Mouse (Mus musculus): Measurements from ENCODE around the gene Map2k6. TPM values are rescaled to one million over a fixed set of nuclear protein-coding genes. Genes with fewer than 3 reads are reported as not detected.

Map2k6 gene
- polyA plus RNA-seq, 1 experiment from 2014 or later: 46.9 TPM

DNA sequence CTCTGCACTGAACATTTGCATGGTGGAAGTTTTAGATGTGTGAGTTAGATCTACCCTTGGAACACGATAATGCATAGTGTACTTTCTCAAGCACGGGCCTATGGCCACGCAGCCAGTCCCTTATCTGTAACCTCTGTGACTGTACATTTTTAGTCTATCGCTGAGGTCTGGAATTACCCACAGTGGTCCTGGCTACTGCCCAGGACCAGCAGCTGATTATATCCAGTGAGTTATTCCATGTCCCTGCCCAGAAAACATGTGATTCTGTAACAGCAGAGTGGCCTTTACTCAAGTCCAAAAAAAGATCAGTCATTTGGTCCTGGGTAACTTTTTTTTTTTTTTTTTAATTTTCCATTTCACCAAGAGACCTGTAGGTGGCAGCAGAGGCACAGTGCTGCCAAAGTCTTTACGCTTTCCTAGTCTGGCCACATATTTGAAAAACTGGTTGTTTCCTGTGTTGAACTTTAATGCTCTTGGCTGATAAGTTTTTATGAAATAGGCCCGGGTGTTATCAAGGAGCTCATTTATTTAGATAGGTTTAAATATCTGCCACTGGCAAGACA, 99.8 kb downstream of the Map2k6 start:
- no peaks in the 10 kb centered on the region for H3K4me1 ChIP-seq (ENCODE audit: control insufficient read depth, insufficient read depth, low read length)
- no peaks in the 10 kb centered on the region for H3K9me3 ChIP-seq (replicated peaks; ENCODE audit: control insufficient read depth, low read length)
- 72% methylated on average over 6 of the region's 6 CpGs for WGBS
- H3K27me3 ChIP-seq (replicated peaks; ENCODE audit: control insufficient read depth, insufficient read depth, low read length): no peaks in the 10 kb centered on the region
- no peak overlapping the region for H3K9ac ChIP-seq (ENCODE audit: low read length)
- peak; percentile 47; the same call in 1 of the 2 replicates for ATAC-seq
- peaks cover 64% of the 10 kb centered on the region for H3K36me3 ChIP-seq (ENCODE audit: control insufficient read depth, insufficient read depth, low read length)
- no peak overlapping the region for H3K4me3 ChIP-seq (ENCODE audit: low read depth, low read length)
- no peak overlapping the region for H3K4me2 ChIP-seq (ENCODE audit: low read length)
- peak; percentile 67 for DNase-seq (ENCODE audit: low spot score)
- H3K27ac ChIP-seq (ENCODE audit: low read depth, low read length): no peak overlapping the region

DNA sequence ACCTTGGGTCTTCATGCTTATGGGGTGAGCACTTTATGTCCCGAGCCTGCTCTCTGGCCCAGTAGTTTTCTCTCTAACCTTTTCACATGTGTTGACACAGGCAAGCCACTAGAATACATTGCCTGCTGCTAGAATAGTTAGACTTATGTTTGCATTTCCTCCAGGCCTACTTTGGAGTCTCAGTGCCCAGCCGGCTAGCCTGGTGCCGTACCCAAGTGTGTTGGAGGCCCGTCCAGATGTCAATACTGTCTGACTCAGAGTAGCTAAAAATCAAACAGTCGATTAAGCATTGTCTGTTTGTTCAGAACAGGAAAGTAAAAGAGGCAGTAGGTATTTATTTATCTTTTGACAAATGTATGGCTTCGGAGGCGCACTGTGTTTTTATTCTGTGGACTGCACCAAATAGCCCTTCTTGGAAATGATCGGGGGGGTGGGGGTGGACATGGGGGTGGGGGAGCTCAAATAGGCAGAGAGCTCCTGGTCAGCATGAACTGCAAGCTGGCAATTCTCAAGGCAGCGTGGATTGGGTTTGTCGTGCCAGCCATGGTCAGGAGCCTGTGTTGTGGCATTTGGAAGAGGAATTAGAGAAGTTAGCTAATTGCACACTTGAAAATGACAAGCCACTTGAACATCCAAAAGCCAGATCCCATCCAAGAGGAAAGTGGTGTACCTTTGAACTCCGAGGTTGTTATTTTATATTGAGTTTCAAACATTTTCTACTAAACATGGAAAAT, 104.2 kb downstream of the Map2k6 start:
- Histone ChIP-seq H3K36me3 (ENCODE audit: control insufficient read depth, insufficient read depth, low read length) (peaks cover 67% of the 10 kb centered on the region), H3K9ac (ENCODE audit: low read length) (no peak overlapping the region), H3K4me3 (ENCODE audit: low read depth, low read length) (no peak overlapping the region), H3K4me2 (ENCODE audit: low read length) (no peak overlapping the region), H3K27ac (ENCODE audit: low read depth, low read length) (no peak overlapping the region), H3K27me3 (replicated peaks; ENCODE audit: control insufficient read depth, insufficient read depth, low read length) (no peaks in the 10 kb centered on the region), H3K9me3 (replicated peaks; ENCODE audit: control insufficient read depth, low read length) (no peaks in the 10 kb centered on the region), H3K4me1 (ENCODE audit: control insufficient read depth, insufficient read depth, low read length) (no peaks in the 10 kb centered on the region)
- ATAC-seq: no peak
- DNase-seq (ENCODE audit: low spot score): no peak
- WGBS: 93% methylated on average over 11 of the region's 11 CpGs

DNA sequence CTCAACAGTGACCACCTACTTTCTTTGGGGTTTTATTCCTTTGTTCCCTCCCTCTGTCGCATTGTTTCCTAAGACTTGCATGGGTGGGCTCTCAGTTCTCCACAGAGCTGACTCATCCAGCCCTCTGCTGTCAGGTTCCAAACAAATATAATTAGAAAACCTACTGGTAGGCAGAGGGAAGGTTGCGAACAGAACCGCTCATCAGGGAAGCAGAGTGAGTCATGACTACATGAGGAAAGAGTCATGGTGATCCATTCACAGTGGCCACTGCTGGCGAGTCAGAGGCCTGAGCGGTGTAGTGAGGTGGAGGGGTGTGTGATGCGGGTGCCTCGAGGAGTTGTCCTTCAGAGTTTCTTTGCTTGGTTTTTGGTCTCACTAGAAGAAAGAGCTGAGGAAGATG, 112.5 kb downstream of the Map2k6 start:
- Histone ChIP-seq H3K9me3 (replicated peaks; ENCODE audit: control insufficient read depth, low read length) (no peaks in the 10 kb centered on the region), H3K9ac (ENCODE audit: low read length) (no peak overlapping the region), H3K27me3 (replicated peaks; ENCODE audit: control insufficient read depth, insufficient read depth, low read length) (no peaks in the 10 kb centered on the region), H3K27ac (ENCODE audit: low read depth, low read length) (no peak overlapping the region), H3K4me2 (ENCODE audit: low read length) (no peak overlapping the region), H3K4me3 (ENCODE audit: low read depth, low read length) (no peak overlapping the region), H3K4me1 (ENCODE audit: control insufficient read depth, insufficient read depth, low read length) (no peaks in the 10 kb centered on the region), H3K36me3 (ENCODE audit: control insufficient read depth, insufficient read depth, low read length) (peaks cover 60% of the 10 kb centered on the region)
- no peak for ATAC-seq
- no peak for DNase-seq (ENCODE audit: low spot score)
- 91% methylated on average over 7 of the region's 7 CpGs for WGBS

DNA sequence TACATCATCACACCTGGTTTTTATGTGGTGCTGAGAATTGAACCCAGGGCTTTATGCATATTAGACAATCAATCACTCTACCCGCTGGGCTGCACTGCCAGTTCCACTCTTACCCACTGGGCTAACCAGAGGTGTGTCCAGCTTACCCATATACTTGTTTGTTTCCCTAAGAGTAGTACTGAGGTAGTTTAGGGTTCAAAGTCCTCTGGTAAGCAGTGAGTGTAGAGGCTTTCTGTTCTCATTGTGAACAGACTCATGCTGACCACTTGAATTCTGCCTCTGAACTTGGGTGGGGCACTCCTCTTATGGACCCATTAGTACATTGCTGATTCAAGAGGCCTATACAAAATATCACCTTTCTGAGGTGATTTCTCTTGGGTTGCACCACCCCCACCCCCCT, 119.7 kb downstream of the Map2k6 start:
- Histone ChIP-seq H3K9ac (ENCODE audit: low read length) (no peak overlapping the region), H3K4me1 (ENCODE audit: control insufficient read depth, insufficient read depth, low read length) (no peaks in the 10 kb centered on the region), H3K27me3 (replicated peaks; ENCODE audit: control insufficient read depth, insufficient read depth, low read length) (no peaks in the 10 kb centered on the region), H3K4me3 (ENCODE audit: low read depth, low read length) (no peak overlapping the region), H3K9me3 (replicated peaks; ENCODE audit: control insufficient read depth, low read length) (no peaks in the 10 kb centered on the region), H3K36me3 (ENCODE audit: control insufficient read depth, insufficient read depth, low read length) (peaks cover 20% of the 10 kb centered on the region), H3K4me2 (ENCODE audit: low read length) (no peak overlapping the region), H3K27ac (ENCODE audit: low read depth, low read length) (no peak overlapping the region)
- 95% methylated on average over 1 of the region's 1 CpGs for WGBS
- DNase-seq (ENCODE audit: low spot score): no peak
- ATAC-seq: no peak

DNA sequence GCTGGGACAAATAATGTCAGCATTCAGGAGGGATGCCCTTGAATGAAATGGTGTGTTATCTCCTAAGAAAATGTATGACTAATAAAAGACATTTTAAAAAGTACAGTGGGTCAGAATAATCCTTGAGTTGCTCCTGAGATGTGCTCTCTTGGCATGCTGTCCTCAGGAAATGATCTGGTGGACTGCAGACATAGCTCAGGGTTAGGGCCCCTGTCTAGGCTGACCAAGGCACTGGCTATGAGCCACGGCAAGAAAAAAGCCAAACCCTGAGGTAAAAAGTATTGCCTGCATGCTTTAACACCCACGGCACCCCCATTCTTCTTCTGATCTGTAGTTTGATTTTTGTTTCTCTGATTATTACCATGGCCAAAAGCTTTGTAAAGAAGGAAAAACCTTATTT, 124.0 kb downstream of the Map2k6 start:
- Histone ChIP-seq H3K4me3 (ENCODE audit: low read depth, low read length) (no peak overlapping the region), H3K27ac (ENCODE audit: low read depth, low read length) (no peak overlapping the region), H3K4me2 (ENCODE audit: low read length) (no peak overlapping the region), H3K9me3 (replicated peaks; ENCODE audit: control insufficient read depth, low read length) (no peaks in the 10 kb centered on the region), H3K9ac (ENCODE audit: low read length) (no peak overlapping the region), H3K36me3 (ENCODE audit: control insufficient read depth, insufficient read depth, low read length) (peaks cover 5% of the 10 kb centered on the region; the same call in 1 of the 2 replicates), H3K27me3 (replicated peaks; ENCODE audit: control insufficient read depth, insufficient read depth, low read length) (no peaks in the 10 kb centered on the region), H3K4me1 (ENCODE audit: control insufficient read depth, insufficient read depth, low read length) (no peaks in the 10 kb centered on the region)
- DNase-seq (ENCODE audit: low spot score) (no peak), ATAC-seq (no peak)
- WGBS: 90% methylated on average over 2 of the region's 2 CpGs

DNA sequence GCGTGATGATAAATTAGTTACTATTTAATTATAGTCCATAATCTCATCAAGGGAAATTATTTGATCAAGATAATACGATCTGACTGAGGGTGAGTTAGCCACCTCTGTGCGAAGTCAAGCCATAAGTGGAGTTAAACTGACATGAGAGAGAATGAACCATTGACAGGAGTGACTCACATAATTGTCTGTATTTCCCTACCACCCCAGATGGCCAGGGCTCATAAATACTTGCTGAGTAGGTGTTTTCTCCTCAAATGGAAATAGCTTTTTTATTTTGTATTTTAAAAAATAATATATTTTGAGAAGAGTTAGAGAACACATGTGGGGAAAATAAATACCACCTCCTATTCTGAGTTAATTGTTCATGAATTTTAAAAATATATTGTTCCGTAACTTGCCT, 127.2 kb downstream of the Map2k6 start:
- Histone ChIP-seq H3K4me2 (ENCODE audit: low read length) (no peak overlapping the region), H3K9ac (ENCODE audit: low read length) (no peak overlapping the region), H3K9me3 (replicated peaks; ENCODE audit: control insufficient read depth, low read length) (no peaks in the 10 kb centered on the region), H3K4me1 (ENCODE audit: control insufficient read depth, insufficient read depth, low read length) (no peaks in the 10 kb centered on the region), H3K27ac (ENCODE audit: low read depth, low read length) (no peak overlapping the region), H3K36me3 (ENCODE audit: control insufficient read depth, insufficient read depth, low read length) (no peaks in the 10 kb centered on the region), H3K27me3 (replicated peaks; ENCODE audit: control insufficient read depth, insufficient read depth, low read length) (no peaks in the 10 kb centered on the region), H3K4me3 (ENCODE audit: low read depth, low read length) (no peak overlapping the region)
- ATAC-seq: no peak
- DNase-seq (ENCODE audit: low spot score): no peak
- WGBS: 94% methylated on average over 4 of the region's 4 CpGs

DNA sequence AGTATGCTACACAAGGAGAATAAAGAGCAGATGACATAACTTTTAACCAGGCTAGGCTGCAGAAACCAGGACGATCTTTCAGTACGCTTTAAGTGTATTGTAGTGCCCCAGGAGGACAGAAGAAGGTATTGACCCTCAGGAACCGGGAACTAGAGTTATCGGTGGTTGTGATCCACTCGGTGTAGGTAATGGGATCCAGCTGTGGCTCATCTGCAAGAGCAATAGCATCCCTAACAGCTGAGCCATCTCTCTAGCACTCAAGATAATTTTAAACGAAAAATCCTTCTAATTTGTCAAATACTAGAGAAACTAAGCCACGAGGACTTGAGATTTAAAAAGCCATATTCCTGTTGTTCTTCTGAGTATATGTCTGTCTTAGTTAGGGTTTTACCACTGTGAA, 132.2 kb downstream of the Map2k6 start:
- H3K4me3 ChIP-seq (ENCODE audit: low read depth, low read length): no peak overlapping the region
- H3K4me1 ChIP-seq (ENCODE audit: control insufficient read depth, insufficient read depth, low read length): no peaks in the 10 kb centered on the region
- no peak overlapping the region for H3K9ac ChIP-seq (ENCODE audit: low read length)
- H3K36me3 ChIP-seq (ENCODE audit: control insufficient read depth, insufficient read depth, low read length): no peaks in the 10 kb centered on the region
- DNase-seq (ENCODE audit: low spot score) (no peak), ATAC-seq (no peak)
- 82% methylated on average over 7 of the region's 7 CpGs for WGBS
- no peak overlapping the region for H3K4me2 ChIP-seq (ENCODE audit: low read length)
- H3K9me3 ChIP-seq (replicated peaks; ENCODE audit: control insufficient read depth, low read length): no peaks in the 10 kb centered on the region
- H3K27me3 ChIP-seq (replicated peaks; ENCODE audit: control insufficient read depth, insufficient read depth, low read length): no peaks in the 10 kb centered on the region
- H3K27ac ChIP-seq (ENCODE audit: low read depth, low read length): no peak overlapping the region

DNA sequence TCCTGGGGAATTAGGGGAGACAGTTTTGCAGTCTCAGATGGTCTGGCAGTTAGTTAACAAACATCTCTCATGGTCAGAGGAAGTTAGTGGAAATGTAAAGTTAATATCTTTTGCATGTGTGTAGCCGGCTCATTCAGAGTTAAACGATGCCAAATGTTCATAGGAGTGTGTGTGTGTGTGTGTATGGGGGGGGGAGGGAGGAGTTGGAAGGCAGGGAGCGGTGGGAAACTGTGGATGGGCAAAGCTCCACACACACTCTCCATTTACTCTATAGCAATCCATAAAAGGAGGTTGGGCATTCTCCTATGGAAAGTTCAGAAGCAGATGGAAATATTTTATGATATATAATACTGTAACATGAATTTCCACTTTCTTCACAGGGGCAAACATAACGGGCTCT, 135.9 kb downstream of the Map2k6 start:
- H3K27ac ChIP-seq (ENCODE audit: low read depth, low read length): no peak overlapping the region
- no peak overlapping the region for H3K4me2 ChIP-seq (ENCODE audit: low read length)
- H3K4me1 ChIP-seq (ENCODE audit: control insufficient read depth, insufficient read depth, low read length): no peaks in the 10 kb centered on the region
- H3K4me3 ChIP-seq (ENCODE audit: low read depth, low read length): no peak overlapping the region
- no peaks in the 10 kb centered on the region for H3K27me3 ChIP-seq (replicated peaks; ENCODE audit: control insufficient read depth, insufficient read depth, low read length)
- no peak for DNase-seq (ENCODE audit: low spot score)
- no peaks in the 10 kb centered on the region for H3K9me3 ChIP-seq (replicated peaks; ENCODE audit: control insufficient read depth, low read length)
- WGBS: 86% methylated on average over 4 of the region's 4 CpGs
- H3K9ac ChIP-seq (ENCODE audit: low read length): no peak overlapping the region
- no peak for ATAC-seq
- H3K36me3 ChIP-seq (ENCODE audit: control insufficient read depth, insufficient read depth, low read length): no peaks in the 10 kb centered on the region

DNA sequence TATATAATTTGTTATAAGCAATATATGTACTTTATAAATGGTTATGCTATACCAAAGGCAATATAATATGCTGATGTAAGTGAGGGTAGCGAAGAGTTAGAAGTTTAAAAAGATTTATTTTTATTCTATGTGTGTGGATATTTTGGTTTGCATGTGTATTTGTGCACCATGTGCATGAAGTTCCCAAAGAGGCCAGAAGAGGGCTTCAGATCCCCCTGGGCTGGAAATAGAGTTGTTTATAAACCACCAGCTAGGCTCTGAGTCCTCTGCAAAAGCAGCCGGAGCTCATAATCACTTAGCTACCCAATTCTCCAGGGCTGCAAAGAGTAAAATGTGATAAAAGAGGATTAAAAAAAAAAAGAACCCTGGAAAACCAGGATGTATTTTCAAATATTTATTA, 137.6 kb downstream of the Map2k6 start:
- Histone ChIP-seq H3K4me1 (ENCODE audit: control insufficient read depth, insufficient read depth, low read length) (no peaks in the 10 kb centered on the region), H3K4me2 (ENCODE audit: low read length) (no peak overlapping the region), H3K9ac (ENCODE audit: low read length) (no peak overlapping the region), H3K9me3 (replicated peaks; ENCODE audit: control insufficient read depth, low read length) (no peaks in the 10 kb centered on the region), H3K4me3 (ENCODE audit: low read depth, low read length) (no peak overlapping the region), H3K27me3 (replicated peaks; ENCODE audit: control insufficient read depth, insufficient read depth, low read length) (no peaks in the 10 kb centered on the region), H3K36me3 (ENCODE audit: control insufficient read depth, insufficient read depth, low read length) (no peaks in the 10 kb centered on the region), H3K27ac (ENCODE audit: low read depth, low read length) (no peak overlapping the region)
- WGBS: 98% methylated on average over 2 of the region's 2 CpGs
- DNase-seq (ENCODE audit: low spot score) (no peak), ATAC-seq (no peak)

Data from forebrain, embryonic 14.5 days (tissue).